7 mouse cellular contexts compared by ENCODE assay signal in the genomic region with DNA sequence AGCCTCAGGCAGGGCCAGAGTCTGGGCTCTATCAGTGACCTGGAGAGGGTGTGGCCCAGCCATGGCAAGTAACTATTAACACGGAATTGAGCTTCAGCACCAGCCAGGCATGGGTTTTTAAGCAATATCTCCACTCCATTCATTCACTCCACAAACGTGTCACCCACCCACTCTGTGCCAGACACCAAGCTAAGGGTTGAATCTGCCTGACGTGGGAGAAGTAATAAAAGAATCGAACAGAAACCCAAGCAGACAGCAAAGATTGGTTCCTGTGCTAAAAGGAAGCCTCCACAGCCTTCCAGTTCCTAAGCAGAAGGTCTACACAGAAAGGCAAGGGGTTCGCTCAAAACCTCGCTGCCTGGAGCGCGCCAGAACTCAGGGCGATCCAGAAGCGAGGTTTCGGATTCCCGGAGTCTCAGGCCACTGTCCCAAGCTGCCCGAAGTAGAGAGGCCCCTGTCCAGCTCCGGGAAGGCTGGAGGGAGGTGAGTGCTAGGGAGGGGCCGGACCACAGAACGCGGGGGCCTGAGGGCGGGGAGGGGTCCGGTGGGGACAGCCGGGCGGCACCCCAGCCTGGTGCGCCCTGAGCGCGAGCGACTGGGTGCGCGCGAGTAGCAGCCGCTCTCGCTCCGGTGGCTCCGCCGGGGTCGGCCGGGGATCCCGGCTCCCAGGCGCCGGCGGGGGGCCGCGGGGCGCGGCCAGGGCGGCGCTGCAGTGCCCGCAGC. TPM values are rescaled to one million over a fixed set of nuclear protein-coding genes. Genes with fewer than 3 reads are reported as not detected.
DNase-seq lines count a peak whose midpoint lies in the region; ATAC-seq and TF ChIP-seq lines count a peak whose summit lies in the region.

No protein-coding gene starts in this region.

- H3K4me2 ChIP-seq in lung, embryonic 15.5 days, result peak overlapping the region; percentile 93
- peak overlapping the region; percentile 82 for H3K4me2 ChIP-seq in forebrain, embryonic 14.5 days (ENCODE audit: low read length)
- H3K4me2 ChIP-seq in limb, embryonic 13.5 days (replicated peaks), result peak overlapping the region; percentile 92
- H3K4me2 ChIP-seq in stomach, embryonic 14.5 days (replicated peaks; ENCODE audit: low read depth, low read length), result peak overlapping the region; percentile 90

- peak; percentile 29 for ATAC-seq in lung, embryonic 15.5 days (ENCODE audit: borderline replicate concordance, extremely low read depth, low FRiP score, low TSS enrichment)
- ATAC-seq in forebrain, embryonic 14.5 days, result no peak
- no peak; the same call in 1 of the 2 replicates for ATAC-seq in limb, embryonic 13.5 days (ENCODE audit: low FRiP score, low read depth)
- ATAC-seq in stomach, embryonic 14.5 days (ENCODE audit: insufficient number of reproducible peaks, insufficient read depth, low FRiP score, low read depth), result peak; percentile 8; the same call in 1 of the 2 replicates

- no peak overlapping the region for H3K27ac ChIP-seq in lung, embryonic 15.5 days
- no peak overlapping the region for H3K27ac ChIP-seq in forebrain, embryonic 14.5 days (ENCODE audit: low read depth, low read length)
- H3K27ac ChIP-seq in limb, embryonic 13.5 days, result no peak overlapping the region; the same call in 1 of the 2 replicates
- peak overlapping the region; percentile 33; the same call in 1 of the 2 replicates for H3K27ac ChIP-seq in stomach, embryonic 14.5 days (ENCODE audit: low read length)
- no peak overlapping the region for H3K27ac ChIP-seq in cerebellum, adult 2 months (ENCODE audit: insufficient read depth, low read length)

- H3K4me3 ChIP-seq in lung, embryonic 15.5 days, result peak overlapping the region; percentile 49
- peak overlapping the region; percentile 43 for H3K4me3 ChIP-seq in forebrain, embryonic 14.5 days (ENCODE audit: low read depth, low read length)
- peak overlapping the region; percentile 62 for H3K4me3 ChIP-seq in limb, embryonic 13.5 days
- peak overlapping the region; percentile 54 for H3K4me3 ChIP-seq in stomach, embryonic 14.5 days (ENCODE audit: low read depth, low read length)
- no peak overlapping the region for H3K4me3 ChIP-seq in cerebellum, adult 2 months (replicated peaks; ENCODE audit: insufficient read depth, low read depth, low read length)

- 1% methylated on average over 45 of the region's 46 CpGs for WGBS in lung, embryonic 15.5 days
- WGBS in forebrain, embryonic 14.5 days, result 3% methylated on average over 44 of the region's 46 CpGs
- 1% methylated on average over 46 of the region's 46 CpGs for WGBS in limb, embryonic 13.5 days
- WGBS in stomach, embryonic 14.5 days, result 2% methylated on average over 43 of the region's 46 CpGs
- WGBS in cerebellum, adult 2 months, result 7% methylated on average over 45 of the region's 46 CpGs

- H3K36me3 ChIP-seq in lung, embryonic 15.5 days, result no peaks in the 10 kb centered on the region
- no peaks in the 10 kb centered on the region for H3K36me3 ChIP-seq in forebrain, embryonic 14.5 days (ENCODE audit: control insufficient read depth, insufficient read depth, low read length)
- no peaks in the 10 kb centered on the region for H3K36me3 ChIP-seq in limb, embryonic 13.5 days
- no peaks in the 10 kb centered on the region for H3K36me3 ChIP-seq in stomach, embryonic 14.5 days (ENCODE audit: control insufficient read depth, insufficient read depth, low read length)

- H3K4me1 ChIP-seq in lung, embryonic 15.5 days, result peaks cover 40% of the 10 kb centered on the region
- H3K4me1 ChIP-seq in forebrain, embryonic 14.5 days (ENCODE audit: control insufficient read depth, insufficient read depth, low read length), result peaks cover 8% of the 10 kb centered on the region; the same call in 1 of the 2 replicates
- H3K4me1 ChIP-seq in limb, embryonic 13.5 days, result peaks cover 41% of the 10 kb centered on the region
- peaks cover 17% of the 10 kb centered on the region for H3K4me1 ChIP-seq in stomach, embryonic 14.5 days (ENCODE audit: control insufficient read depth, insufficient read depth, low read length)
- H3K4me1 ChIP-seq in cerebellum, adult 2 months (ENCODE audit: control insufficient read depth, insufficient read depth, low read length), result no peaks in the 10 kb centered on the region

- no peak for TF ChIP-seq CTCF in cerebellum, adult 2 months (IDR thresholded peaks at IDR 0.05; ENCODE audit: borderline replicate concordance, insufficient read depth, low read depth, low read length)

- peaks cover 75% of the 10 kb centered on the region for H3K27me3 ChIP-seq in lung, embryonic 15.5 days
- H3K27me3 ChIP-seq in forebrain, embryonic 14.5 days (replicated peaks; ENCODE audit: control insufficient read depth, insufficient read depth, low read length), result peaks cover 62% of the 10 kb centered on the region
- peaks cover 82% of the 10 kb centered on the region for H3K27me3 ChIP-seq in limb, embryonic 13.5 days
- H3K27me3 ChIP-seq in stomach, embryonic 14.5 days (ENCODE audit: control insufficient read depth, insufficient read depth, low read length), result peaks cover 5% of the 10 kb centered on the region; the same call in 1 of the 2 replicates
- H3K27me3 ChIP-seq in cerebellum, adult 2 months (ENCODE audit: control insufficient read depth, insufficient read depth, low read length), result peaks cover 8% of the 10 kb centered on the region; the same call in 1 of the 2 replicates

- H3K9ac ChIP-seq in lung, embryonic 15.5 days, result peak overlapping the region; percentile 43; the same call in 1 of the 2 replicates
- H3K9ac ChIP-seq in forebrain, embryonic 14.5 days (ENCODE audit: low read length), result peak overlapping the region; percentile 54; the same call in 1 of the 2 replicates
- H3K9ac ChIP-seq in limb, embryonic 13.5 days, result peak overlapping the region; percentile 76
- peak overlapping the region; percentile 48; the same call in 1 of the 2 replicates for H3K9ac ChIP-seq in stomach, embryonic 14.5 days (replicated peaks; ENCODE audit: low read depth, low read length)

- TF ChIP-seq POLR2A in cerebellum, adult 2 months (IDR thresholded peaks at IDR 0.05; ENCODE audit: borderline replicate concordance, insufficient read depth, low read length), result no peak

- no peaks in the 10 kb centered on the region for H3K9me3 ChIP-seq in lung, embryonic 15.5 days
- no peaks in the 10 kb centered on the region for H3K9me3 ChIP-seq in forebrain, embryonic 14.5 days (replicated peaks; ENCODE audit: control insufficient read depth, low read length)
- H3K9me3 ChIP-seq in limb, embryonic 13.5 days, result no peaks in the 10 kb centered on the region
- no peaks in the 10 kb centered on the region for H3K9me3 ChIP-seq in stomach, embryonic 14.5 days (ENCODE audit: control insufficient read depth, low read depth, low read length)

- no peak for DNase-seq in lung, postnatal 25 days (ENCODE audit: low spot score)
- no peak for DNase-seq in forebrain, embryonic 14.5 days (ENCODE audit: low spot score)
- DNase-seq in MN1 (ENCODE audit: low spot score), result no peak
- no peak for DNase-seq in cerebellum, adult 2 months

RNA-seq across cellular contexts. Expression of gene Wnt4, which starts 0.7 kb away (rescaled TPM):
- 1.8 and 1.9 TPM in 2 replicates for polyA plus RNA-seq in lung, embryonic 15.5 days (2015; fragmentation: Nextera tagmentation; extraction: Ambion mirVana)
- polyA plus RNA-seq in forebrain, embryonic 14.5 days (2014; fragmentation: Nextera tagmentation; extraction: Ambion mirVana), result 0.80 and 1.4 TPM in 2 replicates
- polyA plus RNA-seq in limb, embryonic 13.5 days (2015; fragmentation: Nextera tagmentation; extraction: Ambion mirVana), result 5.1 and 5.3 TPM in 2 replicates
- polyA plus RNA-seq in stomach, embryonic 14.5 days (2014; fragmentation: Nextera tagmentation; extraction: Ambion mirVana), result 6.1 and 6.3 TPM in 2 replicates
- 1.7 and 2.1 TPM in 2 replicates for polyA plus RNA-seq in cerebellum, adult 2 months (2012; rRNA removed)

Comparison
In these comparisons a context has a peak if more than half of its experiments do, and no peak if none do; other contexts are left out.
1. ATAC-seq: peak in lung, embryonic 15.5 days (single experiment) and stomach, embryonic 14.5 days (single experiment); none in forebrain, embryonic 14.5 days (single experiment) and limb, embryonic 13.5 days (single experiment).
2. Peak in every context shown above with its lines, with median percentiles within 50 percentile points of each other: H3K4me2 ChIP-seq and H3K9ac ChIP-seq.